Mouse (Mus musculus) gastrocnemius, adult 18-20 months (tissue): ENCODE data around the gene Pde6g. TPM values are rescaled to one million over a fixed set of nuclear protein-coding genes. Genes with fewer than 3 reads are reported as not detected.

Experiments used
- DNase-seq: peaks from one replicate; pipeline ENCODE4 v3.0.0; 2021; ENCODE audit warnings: low spot score
- total RNA-seq, 2 experiments: library from RNA; stranded (reverse); gene quantifications; 2 replicates each; pipeline ENCODE4 v1.2.3; 2021

Gene Pde6g
- total RNA-seq, 2 experiments from 2014 or later: 0.33 to 0.39 TPM

GRCm38 (mm10) chr11:120467736-120468092 lies 14.4 kb upstream of the Pde6g start:
- no peak for DNase-seq

- DNase-seq: peak; percentile 94
Observed at GRCm38 (mm10) chr11:120467051-120467735, 13.9 kb upstream of the Pde6g start, which contains the start of gene Arl16. Gene Arl16 (minus strand): TSS chr11:120467607.

- no peak for DNase-seq
Observed at GRCm38 (mm10) chr11:120465521-120465920, 12.2 kb upstream of the Pde6g start.

- DNase-seq: no peak
Observed at GRCm38 (mm10) chr11:120464365-120464764, 11.1 kb upstream of the Pde6g start.

- DNase-seq: no peak
Observed at GRCm38 (mm10) chr11:120463536-120463935, 10.2 kb upstream of the Pde6g start.

GRCm38 (mm10) chr11:120458847-120459597 lies 5.7 kb upstream of the Pde6g start:
- DNase-seq: no peak

GRCm38 (mm10) chr11:120457772-120458751 lies 4.8 kb upstream of the Pde6g start, which contains the start of the genes Oxld1 and Ccdc137:
Gene Oxld1 (minus strand): TSS chr11:120458068.
Gene Ccdc137 (plus strand): TSS chr11:120458115.
- DNase-seq: peak; percentile 57

GRCm38 (mm10) chr11:120457370-120457769 lies 4.1 kb upstream of the Pde6g start:
- DNase-seq: no peak

GRCm38 (mm10) chr11:120455413-120455812 lies 2.1 kb upstream of the Pde6g start:
- DNase-seq: no peak

GRCm38 (mm10) chr11:120454965-120455364 lies 1.7 kb upstream of the Pde6g start:
- no peak for DNase-seq

GRCm38 (mm10) chr11:120452246-120452645 lies 1.1 kb downstream of the Pde6g start:
- DNase-seq: no peak

- no peak for DNase-seq
Observed at GRCm38 (mm10) chr11:120447179-120447578, 6.1 kb downstream of the Pde6g start.

GRCm38 (mm10) chr11:120445475-120445874 lies 7.8 kb downstream of the Pde6g start:
- DNase-seq: no peak

GRCm38 (mm10) chr11:120444106-120444505 lies 9.2 kb downstream of the Pde6g start:
- DNase-seq: no peak

GRCm38 (mm10) chr11:120442765-120443280 lies 10.5 kb downstream of the Pde6g start:
- no peak for DNase-seq

- DNase-seq: no peak
Observed at GRCm38 (mm10) chr11:120442344-120442743, 11.0 kb downstream of the Pde6g start, which contains the start of gene Tspan10. Gene Tspan10 (plus strand): TSS chr11:120442644.

GRCm38 (mm10) chr11:120437857-120438385 lies 15.4 kb downstream of the Pde6g start:
- no peak for DNase-seq

GRCm38 (mm10) chr11:120437152-120437856 lies 16.0 kb downstream of the Pde6g start, which contains the start of gene Nploc4:
Gene Nploc4 (minus strand): TSS chr11:120437708.
- DNase-seq: peak; percentile 91

- DNase-seq: no peak
Observed at GRCm38 (mm10) chr11:120426727-120427126, 26.6 kb downstream of the Pde6g start.
